Mouse (Mus musculus) neural tube, embryonic 10.5 days (tissue): ENCODE results near the gene Gm9945.

Source experiments
- DNase-seq: peaks from one replicate; pipeline ENCODE4 v3.0.0-alpha.2; 2017; ENCODE audit warnings: low spot score; ENCODE audit errors: extremely low spot score

The Gm9945 gene

GRCm38 (mm10) chr11:53460192-53460591 is 19.8 kb upstream of the Gm9945 start:
- DNase-seq = no peak

GRCm38 (mm10) chr11:53461727-53462126 is 18.2 kb upstream of the Gm9945 start:
- DNase-seq = no peak

GRCm38 (mm10) chr11:53463551-53464424 is 16.2 kb upstream of the Gm9945 start:
- DNase-seq = peak; percentile 66

GRCm38 (mm10) chr11:53466231-53466971 is 13.6 kb upstream of the Gm9945 start:
- DNase-seq = peak; percentile 85

GRCm38 (mm10) chr11:53469294-53469967 is 10.5 kb upstream of the Gm9945 start:
- no peak for DNase-seq

- DNase-seq = peak; percentile 90
Observed at GRCm38 (mm10) chr11:53469968-53470695, 9.8 kb upstream of the Gm9945 start, which contains the start of gene Gm9837. Gene Gm9837 (minus strand): TSS chr11:53470479.

- no peak for DNase-seq
Observed at GRCm38 (mm10) chr11:53472709-53473108, 7.3 kb upstream of the Gm9945 start.

GRCm38 (mm10) chr11:53475620-53476019 is 4.3 kb upstream of the Gm9945 start:
- DNase-seq = no peak

GRCm38 (mm10) chr11:53477833-53478232 is 2.1 kb upstream of the Gm9945 start:
- DNase-seq = no peak

GRCm38 (mm10) chr11:53478383-53479170 is 1.4 kb upstream of the Gm9945 start:
- DNase-seq = peak; percentile 64

GRCm38 (mm10) chr11:53479171-53479782 is 689 bp upstream of the Gm9945 start:
- peak; percentile 55 for DNase-seq

- DNase-seq = no peak
Observed at GRCm38 (mm10) chr11:53481088-53481730, 1.2 kb downstream of the Gm9945 start.

GRCm38 (mm10) chr11:53483159-53483891 is 3.4 kb downstream of the Gm9945 start:
- no peak for DNase-seq

GRCm38 (mm10) chr11:53485719-53486118 is 5.8 kb downstream of the Gm9945 start:
- DNase-seq = no peak

GRCm38 (mm10) chr11:53486351-53486750 is 6.4 kb downstream of the Gm9945 start:
- DNase-seq = no peak

- no peak for DNase-seq
Observed at GRCm38 (mm10) chr11:53486822-53487594, 7.0 kb downstream of the Gm9945 start.

- no peak for DNase-seq
Observed at GRCm38 (mm10) chr11:53489007-53489406, 9.0 kb downstream of the Gm9945 start.

GRCm38 (mm10) chr11:53489421-53489820 is 9.5 kb downstream of the Gm9945 start:
- DNase-seq = no peak
